Mouse (Mus musculus): ENCODE measurements around the gene Prima1. TPM values are rescaled to one million over a fixed set of nuclear protein-coding genes. Genes with fewer than 3 reads are reported as not detected.

Gene Prima1
- polyA plus RNA-seq, 1 experiment from 2014 or later, result not detected

DNA sequence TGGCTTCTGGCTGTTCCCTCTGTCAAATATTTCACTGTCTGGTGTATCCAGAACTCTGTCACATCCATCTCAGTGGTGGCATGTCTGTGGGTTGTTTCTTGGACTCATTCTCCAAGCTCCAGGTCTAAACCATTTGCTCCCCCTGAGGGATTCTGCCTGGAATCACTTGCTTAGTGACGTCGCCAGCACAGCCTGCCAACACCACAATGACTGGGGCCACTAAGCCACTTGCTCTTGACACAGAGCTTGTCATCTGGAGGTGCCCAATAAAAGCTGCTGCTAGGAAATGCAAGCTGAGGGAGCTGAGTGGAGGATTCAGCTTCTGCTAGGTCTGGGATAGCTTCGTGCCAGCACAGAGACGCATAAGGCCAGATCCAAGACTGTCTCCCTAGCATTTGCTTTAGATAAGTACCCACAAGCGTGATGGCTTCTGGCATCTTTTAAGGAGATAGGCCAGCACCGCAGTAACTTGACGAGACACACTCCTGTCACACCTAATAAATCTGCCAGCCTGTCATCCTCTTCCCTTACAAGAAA, 3.0 kb downstream of the Prima1 start:
- Histone ChIP-seq H3K4me2 (ENCODE audit: low read depth, low read length) (no peak overlapping the region), H3K4me1 (ENCODE audit: control insufficient read depth, low read depth, low read length) (no peaks in the 10 kb centered on the region)

GRCm38 (mm10) chr12:103235856-103236255, 6.1 kb downstream of the Prima1 start:
- no peak overlapping the region for H3K27ac ChIP-seq (ENCODE audit: low read length)
- H3K36me3 ChIP-seq (ENCODE audit: control insufficient read depth, insufficient read depth), result no peaks in the 10 kb centered on the region
- WGBS (ENCODE audit: insufficient replicate concordance), result 62% methylated on average over 2 of the region's 2 CpGs
- no peak overlapping the region for H3K4me3 ChIP-seq (ENCODE audit: low read depth, low read length)
- no peak overlapping the region for H3K9ac ChIP-seq (ENCODE audit: low read depth, low read length)
- H3K4me2 ChIP-seq (ENCODE audit: low read depth, low read length), result no peak overlapping the region
- no peak for ATAC-seq (ENCODE audit: low read depth)
- no peaks in the 10 kb centered on the region for H3K4me1 ChIP-seq (ENCODE audit: control insufficient read depth, low read depth, low read length)
- peaks cover 10% of the 10 kb centered on the region for H3K27me3 ChIP-seq (ENCODE audit: control insufficient read depth, insufficient read depth, low read depth, low read length)
- H3K9me3 ChIP-seq (replicated peaks; ENCODE audit: control insufficient read depth, low read length), result no peaks in the 10 kb centered on the region

More for the DNA sequence above, 3.0 kb downstream of the Prima1 start:
- Histone ChIP-seq H3K9ac (ENCODE audit: low read depth, low read length) (no peak overlapping the region), H3K27ac (ENCODE audit: low read length) (no peak overlapping the region), H3K9me3 (replicated peaks; ENCODE audit: control insufficient read depth, low read length) (no peaks in the 10 kb centered on the region), H3K36me3 (ENCODE audit: control insufficient read depth, insufficient read depth) (no peaks in the 10 kb centered on the region), H3K4me3 (ENCODE audit: low read depth, low read length) (no peak overlapping the region), H3K27me3 (ENCODE audit: control insufficient read depth, insufficient read depth, low read depth, low read length) (peaks cover 41% of the 10 kb centered on the region)
- no peak for ATAC-seq (ENCODE audit: low read depth)
- 30% methylated on average over 7 of the region's 7 CpGs for WGBS (ENCODE audit: insufficient replicate concordance)

DNA sequence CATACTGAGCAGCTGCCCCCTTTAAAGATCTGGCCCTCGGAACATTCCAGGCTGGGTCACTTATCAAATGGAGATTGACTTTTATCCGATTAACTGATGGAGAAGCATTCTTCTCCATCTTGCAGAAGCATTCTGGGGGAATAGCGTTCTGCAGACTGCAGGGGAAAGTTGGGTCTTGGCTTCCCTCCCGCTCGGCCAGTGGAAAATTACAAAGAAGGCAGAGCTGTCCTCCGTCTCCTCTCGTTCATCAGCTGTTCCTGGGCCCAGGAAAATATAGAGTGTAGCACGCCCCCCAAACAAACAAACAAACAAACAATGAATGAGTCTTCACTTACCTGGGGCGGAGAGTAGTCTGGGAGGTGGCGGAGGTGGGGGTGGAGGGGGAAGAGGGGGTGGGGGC, 6.7 kb downstream of the Prima1 start:
- no peaks in the 10 kb centered on the region for H3K9me3 ChIP-seq (replicated peaks; ENCODE audit: control insufficient read depth, low read length)
- H3K27me3 ChIP-seq (ENCODE audit: control insufficient read depth, insufficient read depth, low read depth, low read length), result peaks cover 4% of the 10 kb centered on the region; the same call in 1 of the 2 replicates
- WGBS (ENCODE audit: insufficient replicate concordance), result 57% methylated on average over 10 of the region's 10 CpGs
- no peak overlapping the region for H3K9ac ChIP-seq (ENCODE audit: low read depth, low read length)
- no peak overlapping the region for H3K4me2 ChIP-seq (ENCODE audit: low read depth, low read length)
- no peaks in the 10 kb centered on the region for H3K4me1 ChIP-seq (ENCODE audit: control insufficient read depth, low read depth, low read length)
- H3K4me3 ChIP-seq (ENCODE audit: low read depth, low read length), result no peak overlapping the region
- H3K36me3 ChIP-seq (ENCODE audit: control insufficient read depth, insufficient read depth), result no peaks in the 10 kb centered on the region
- no peak overlapping the region for H3K27ac ChIP-seq (ENCODE audit: low read length)
- no peak for ATAC-seq (ENCODE audit: low read depth)

DNA sequence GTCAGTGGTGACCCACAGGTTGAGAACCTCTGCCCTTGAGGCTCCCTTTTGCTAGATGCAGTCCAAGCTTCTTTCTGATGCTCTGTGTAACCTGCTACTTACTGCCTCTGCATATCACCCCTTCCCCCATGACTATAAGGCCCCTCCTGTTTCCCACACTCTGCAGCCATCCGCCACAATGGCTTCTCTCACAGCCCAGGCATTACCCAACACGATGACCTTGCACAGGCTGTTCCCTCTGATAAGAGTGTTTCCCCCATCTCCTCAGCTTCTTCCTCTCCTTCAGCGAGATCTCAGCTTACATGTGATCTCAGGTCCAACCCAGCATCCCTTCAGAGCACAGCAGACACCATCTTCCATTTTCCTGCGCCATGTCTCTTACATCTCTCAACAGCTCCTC, 12.9 kb downstream of the Prima1 start:
- WGBS (ENCODE audit: insufficient replicate concordance), result 32% methylated on average over 4 of the region's 4 CpGs
- no peak for ATAC-seq (ENCODE audit: low read depth)
- H3K27ac ChIP-seq (ENCODE audit: low read length), result no peak overlapping the region
- H3K4me2 ChIP-seq (ENCODE audit: low read depth, low read length), result no peak overlapping the region
- H3K4me3 ChIP-seq (ENCODE audit: low read depth, low read length), result no peak overlapping the region
- H3K4me1 ChIP-seq (ENCODE audit: control insufficient read depth, low read depth, low read length), result no peaks in the 10 kb centered on the region
- H3K9me3 ChIP-seq (replicated peaks; ENCODE audit: control insufficient read depth, low read length), result no peaks in the 10 kb centered on the region
- H3K27me3 ChIP-seq (ENCODE audit: control insufficient read depth, insufficient read depth, low read depth, low read length), result no peaks in the 10 kb centered on the region
- H3K36me3 ChIP-seq (ENCODE audit: control insufficient read depth, insufficient read depth), result no peaks in the 10 kb centered on the region
- H3K9ac ChIP-seq (ENCODE audit: low read depth, low read length), result no peak overlapping the region

GRCm38 (mm10) chr12:103226121-103226520, 15.8 kb downstream of the Prima1 start:
- no peak overlapping the region for H3K4me3 ChIP-seq (ENCODE audit: low read depth, low read length)
- no peaks in the 10 kb centered on the region for H3K9me3 ChIP-seq (replicated peaks; ENCODE audit: control insufficient read depth, low read length)
- WGBS (ENCODE audit: insufficient replicate concordance), result 61% methylated on average over 4 of the region's 4 CpGs
- H3K27me3 ChIP-seq (ENCODE audit: control insufficient read depth, insufficient read depth, low read depth, low read length), result no peaks in the 10 kb centered on the region
- ATAC-seq (ENCODE audit: low read depth), result no peak
- H3K4me2 ChIP-seq (ENCODE audit: low read depth, low read length), result no peak overlapping the region
- no peak overlapping the region for H3K27ac ChIP-seq (ENCODE audit: low read length)
- H3K4me1 ChIP-seq (ENCODE audit: control insufficient read depth, low read depth, low read length), result no peaks in the 10 kb centered on the region
- no peak overlapping the region for H3K9ac ChIP-seq (ENCODE audit: low read depth, low read length)
- no peaks in the 10 kb centered on the region for H3K36me3 ChIP-seq (ENCODE audit: control insufficient read depth, insufficient read depth)

DNA sequence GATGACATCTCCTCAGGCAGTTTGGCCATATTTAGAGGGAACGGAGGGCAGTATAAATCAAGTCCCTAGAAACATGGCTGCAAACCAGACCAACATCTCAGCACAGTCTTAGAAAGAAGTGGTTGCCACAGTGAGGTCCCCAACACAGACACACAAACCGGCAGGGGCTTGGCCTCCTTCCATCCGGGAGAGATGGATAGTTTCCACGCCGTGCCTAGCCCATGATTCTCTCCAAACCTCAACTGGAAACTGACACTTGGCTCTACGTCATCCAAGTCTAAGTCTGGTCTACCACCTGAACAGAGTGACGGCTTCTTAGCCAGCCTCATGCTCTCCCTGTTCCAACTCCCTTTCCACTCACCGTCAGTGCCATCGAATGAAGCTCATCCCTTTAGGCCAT, 18.3 kb downstream of the Prima1 start:
- 75% methylated on average over 9 of the region's 9 CpGs for WGBS (ENCODE audit: insufficient replicate concordance)
- H3K9ac ChIP-seq (ENCODE audit: low read depth, low read length), result no peak overlapping the region
- no peaks in the 10 kb centered on the region for H3K36me3 ChIP-seq (ENCODE audit: control insufficient read depth, insufficient read depth)

GRCm38 (mm10) chr12:103215877-103216610, 25.9 kb downstream of the Prima1 start:
- no peaks in the 10 kb centered on the region for H3K9me3 ChIP-seq (replicated peaks; ENCODE audit: control insufficient read depth, low read length)
- WGBS (ENCODE audit: insufficient replicate concordance), result 47% methylated on average over 6 of the region's 6 CpGs

More for the DNA sequence above, 18.3 kb downstream of the Prima1 start:
- Histone ChIP-seq H3K27me3 (ENCODE audit: control insufficient read depth, insufficient read depth, low read depth, low read length) (no peaks in the 10 kb centered on the region), H3K4me2 (ENCODE audit: low read depth, low read length) (no peak overlapping the region), H3K9me3 (replicated peaks; ENCODE audit: control insufficient read depth, low read length) (no peaks in the 10 kb centered on the region), H3K4me1 (ENCODE audit: control insufficient read depth, low read depth, low read length) (no peaks in the 10 kb centered on the region), H3K27ac (ENCODE audit: low read length) (no peak overlapping the region), H3K4me3 (ENCODE audit: low read depth, low read length) (no peak overlapping the region)
- ATAC-seq (ENCODE audit: low read depth), result no peak

GRCm38 (mm10) chr12:103214797-103215196, 27.2 kb downstream of the Prima1 start:
- Histone ChIP-seq H3K9ac (ENCODE audit: low read depth, low read length) (no peak overlapping the region), H3K9me3 (replicated peaks; ENCODE audit: control insufficient read depth, low read length) (no peaks in the 10 kb centered on the region), H3K27ac (ENCODE audit: low read length) (no peak overlapping the region), H3K4me2 (ENCODE audit: low read depth, low read length) (no peak overlapping the region), H3K27me3 (ENCODE audit: control insufficient read depth, insufficient read depth, low read depth, low read length) (no peaks in the 10 kb centered on the region), H3K4me3 (ENCODE audit: low read depth, low read length) (no peak overlapping the region), H3K36me3 (ENCODE audit: control insufficient read depth, insufficient read depth) (no peaks in the 10 kb centered on the region), H3K4me1 (ENCODE audit: control insufficient read depth, low read depth, low read length) (no peaks in the 10 kb centered on the region)
- ATAC-seq (ENCODE audit: low read depth), result no peak
- WGBS (ENCODE audit: insufficient replicate concordance), result 54% methylated on average over 2 of the region's 2 CpGs

More at GRCm38 (mm10) chr12:103215877-103216610, 25.9 kb downstream of the Prima1 start:
- H3K4me3 ChIP-seq (ENCODE audit: low read depth, low read length), result no peak overlapping the region
- H3K27me3 ChIP-seq (ENCODE audit: control insufficient read depth, insufficient read depth, low read depth, low read length), result no peaks in the 10 kb centered on the region
- no peaks in the 10 kb centered on the region for H3K4me1 ChIP-seq (ENCODE audit: control insufficient read depth, low read depth, low read length)
- H3K4me2 ChIP-seq (ENCODE audit: low read depth, low read length), result no peak overlapping the region
- H3K9ac ChIP-seq (ENCODE audit: low read depth, low read length), result no peak overlapping the region
- H3K36me3 ChIP-seq (ENCODE audit: control insufficient read depth, insufficient read depth), result no peaks in the 10 kb centered on the region
- no peak overlapping the region for H3K27ac ChIP-seq (ENCODE audit: low read length)
- no peak for ATAC-seq (ENCODE audit: low read depth)

DNA sequence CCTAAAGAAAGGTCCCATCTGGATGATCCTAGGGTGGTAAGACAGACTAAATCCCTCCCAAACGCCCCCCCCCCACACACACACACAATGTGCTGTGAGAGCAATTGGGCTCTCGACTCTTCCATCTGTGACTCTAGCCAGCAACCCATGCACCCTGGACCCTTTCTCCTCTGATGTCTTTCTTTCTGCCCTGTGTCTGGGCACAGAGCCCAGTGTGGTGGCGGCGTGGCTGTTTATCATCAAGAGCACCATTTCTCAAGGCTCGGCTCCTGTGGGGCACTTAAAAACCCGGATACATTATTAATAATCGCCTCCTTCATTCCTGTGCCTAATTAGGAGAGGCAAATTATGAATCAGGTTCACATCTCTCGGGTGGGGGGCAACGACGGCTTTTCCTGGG, 27.7 kb downstream of the Prima1 start:
- Histone ChIP-seq H3K4me3 (ENCODE audit: low read depth, low read length) (no peak overlapping the region), H3K4me1 (ENCODE audit: control insufficient read depth, low read depth, low read length) (no peaks in the 10 kb centered on the region), H3K9ac (ENCODE audit: low read depth, low read length) (no peak overlapping the region), H3K36me3 (ENCODE audit: control insufficient read depth, insufficient read depth) (no peaks in the 10 kb centered on the region), H3K4me2 (ENCODE audit: low read depth, low read length) (no peak overlapping the region), H3K27ac (ENCODE audit: low read length) (no peak overlapping the region), H3K9me3 (replicated peaks; ENCODE audit: control insufficient read depth, low read length) (no peaks in the 10 kb centered on the region), H3K27me3 (ENCODE audit: control insufficient read depth, insufficient read depth, low read depth, low read length) (no peaks in the 10 kb centered on the region)
- WGBS (ENCODE audit: insufficient replicate concordance), result 52% methylated on average over 10 of the region's 10 CpGs
- no peak for ATAC-seq (ENCODE audit: low read depth)

Measured in liver, embryonic 16.5 days (tissue).